Mouse (Mus musculus): ENCODE data around the gene Serf2. TPM values are rescaled to one million over a fixed set of nuclear protein-coding genes. Genes with fewer than 3 reads are reported as not detected.
"Not testable (repeated sequence)": the region's sequence is repeated elsewhere in the genome, so short reads cannot be mapped to it uniquely, and the experiment has no call there.

Gene Serf2
- polyA plus RNA-seq, 1 experiment from 2014 or later: 430 TPM

DNA sequence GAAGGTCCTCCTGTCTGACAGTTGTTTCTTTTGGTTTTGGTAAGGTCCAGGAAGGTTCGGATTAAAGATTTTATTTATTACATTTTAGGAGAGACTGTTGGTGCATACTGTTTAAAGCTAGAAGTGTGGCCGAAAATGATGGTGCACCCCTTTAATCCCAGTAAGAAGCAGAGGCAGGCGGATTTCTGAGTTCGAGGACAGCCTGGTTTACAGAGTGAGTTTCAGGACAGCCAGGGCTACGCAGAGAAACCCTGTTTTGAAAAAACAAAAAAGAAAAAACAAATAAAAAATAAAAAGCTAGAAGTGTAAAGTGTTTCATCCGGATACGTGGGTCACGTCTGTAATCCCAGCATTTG, 25.2 kb downstream of the Serf2 start:
- peak overlapping the region; percentile 53; the same call in 1 of the 2 replicates for H3K27ac ChIP-seq
- WGBS: 20% methylated on average over 8 of the region's 8 CpGs
- no peaks in the 10 kb centered on the region for H3K27me3 ChIP-seq
- H3K9me3 ChIP-seq: no peaks in the 10 kb centered on the region
- peak; percentile 19; the same call in 1 of the 2 replicates for ATAC-seq (ENCODE audit: borderline replicate concordance, extremely low read depth, low FRiP score, low TSS enrichment)
- H3K36me3 ChIP-seq: no peaks in the 10 kb centered on the region
- H3K9ac ChIP-seq: peak overlapping the region; percentile 66; the same call in 1 of the 2 replicates
- H3K4me3 ChIP-seq: peak overlapping the region; percentile 70
- 0 out of 2 replicates have a peak, but pooled peaks cover 3% of the 10 kb centered on the region for H3K4me1 ChIP-seq
- H3K4me2 ChIP-seq: peak overlapping the region; percentile 69

DNA sequence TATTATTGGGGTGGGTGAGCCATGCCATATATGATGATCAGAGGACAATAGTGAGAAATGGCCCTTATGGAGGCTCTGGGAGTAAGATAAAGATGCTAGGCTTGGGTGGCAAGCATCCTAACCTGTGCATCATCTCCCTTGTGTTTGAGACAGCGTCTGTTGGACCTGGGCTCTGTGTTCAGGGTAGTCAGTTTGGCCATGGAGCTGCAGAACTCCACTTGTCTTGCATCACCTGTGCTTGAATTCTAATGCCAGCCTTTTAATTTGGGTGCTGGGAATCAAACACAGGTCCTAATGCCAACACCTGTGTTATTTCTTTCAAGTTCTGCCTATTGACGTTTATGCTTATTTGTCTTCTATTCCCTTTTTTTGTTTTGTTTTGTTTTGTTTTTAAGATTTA, 26.3 kb downstream of the Serf2 start:
- not testable (repeated sequence) for H3K4me1 ChIP-seq; H3K27me3 ChIP-seq; H3K36me3 ChIP-seq; H3K4me2 ChIP-seq; ATAC-seq (ENCODE audit: borderline replicate concordance, extremely low read depth, low FRiP score, low TSS enrichment); H3K4me3 ChIP-seq; H3K27ac ChIP-seq; H3K9me3 ChIP-seq; H3K9ac ChIP-seq
- 89% methylated on average over 2 of the region's 2 CpGs for WGBS

DNA sequence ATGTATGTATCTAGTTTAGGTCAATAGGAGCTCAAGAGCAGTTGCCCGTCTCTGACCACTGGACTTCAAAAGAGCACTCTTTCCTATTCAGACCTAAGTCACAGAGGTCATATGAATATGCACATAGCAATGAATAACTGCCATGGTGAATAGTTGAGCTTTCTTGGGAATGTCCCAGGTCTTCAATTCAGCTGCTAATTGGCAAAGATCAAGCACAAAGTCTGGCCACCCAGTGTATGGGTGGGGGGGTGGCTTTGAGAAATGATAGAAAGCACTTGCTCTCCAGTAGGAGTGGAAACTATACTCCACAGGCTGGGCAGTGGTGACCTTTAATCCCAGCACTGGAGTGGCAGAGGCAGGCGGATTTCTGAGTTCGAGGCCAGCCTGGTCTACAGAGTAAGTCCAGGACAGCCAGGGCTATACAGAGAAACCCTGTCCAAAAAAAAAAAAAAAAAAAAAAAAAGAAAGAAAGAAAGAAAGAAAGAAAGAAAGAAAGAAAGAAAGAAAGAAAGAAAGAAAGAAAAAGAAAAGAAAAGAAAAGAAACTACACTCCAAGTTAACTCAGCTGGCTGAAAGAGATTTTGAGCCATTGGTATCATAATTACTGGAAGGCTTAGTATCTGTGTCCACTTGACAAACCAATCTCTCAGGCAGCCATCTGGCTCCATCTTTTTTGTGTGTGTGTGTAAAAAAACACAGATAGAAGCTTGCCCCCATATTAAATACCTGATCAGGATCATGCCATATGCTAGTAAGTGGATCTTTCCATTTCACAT, 28.7 kb downstream of the Serf2 start:
- WGBS: 76% methylated on average over 3 of the region's 3 CpGs
- Histone ChIP-seq H3K36me3 (no peaks in the 10 kb centered on the region), H3K4me2 (no peak overlapping the region), H3K9ac (no peak overlapping the region), H3K4me3 (no peak overlapping the region), H3K27me3 (no peaks in the 10 kb centered on the region), H3K9me3 (no peaks in the 10 kb centered on the region), H3K27ac (no peak overlapping the region), H3K4me1 (0 out of 2 replicates have a peak, but pooled peaks cover 3% of the 10 kb centered on the region)
- ATAC-seq (ENCODE audit: borderline replicate concordance, extremely low read depth, low FRiP score, low TSS enrichment): no peak

DNA sequence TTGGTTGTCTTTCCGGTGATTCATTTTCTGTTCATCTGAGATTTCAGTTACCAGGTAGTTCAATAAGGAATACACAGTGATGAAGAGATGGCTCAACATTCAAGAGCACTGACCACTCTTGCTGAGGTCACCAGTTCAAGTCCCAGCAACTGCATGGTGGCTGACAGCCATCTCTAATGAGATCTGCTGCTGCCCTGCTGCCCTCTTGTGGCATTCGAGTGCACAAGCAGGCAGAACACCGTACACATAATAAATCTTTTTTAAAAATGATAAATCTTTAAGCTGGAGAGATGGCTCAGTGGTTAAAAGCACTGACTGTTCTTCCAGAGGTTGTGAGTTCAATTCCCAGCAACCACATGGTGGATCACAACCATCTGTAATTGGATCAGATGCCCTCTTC, 31.5 kb downstream of the Serf2 start:
- H3K27ac ChIP-seq: no peak overlapping the region
- H3K36me3 ChIP-seq: no peaks in the 10 kb centered on the region
- no peaks in the 10 kb centered on the region for H3K4me1 ChIP-seq
- no peak for ATAC-seq (ENCODE audit: borderline replicate concordance, extremely low read depth, low FRiP score, low TSS enrichment)
- WGBS: 51% methylated on average over 3 of the region's 3 CpGs
- no peak overlapping the region for H3K4me2 ChIP-seq
- no peaks in the 10 kb centered on the region for H3K27me3 ChIP-seq
- no peaks in the 10 kb centered on the region for H3K9me3 ChIP-seq
- H3K4me3 ChIP-seq: no peak overlapping the region
- H3K9ac ChIP-seq: no peak overlapping the region

DNA sequence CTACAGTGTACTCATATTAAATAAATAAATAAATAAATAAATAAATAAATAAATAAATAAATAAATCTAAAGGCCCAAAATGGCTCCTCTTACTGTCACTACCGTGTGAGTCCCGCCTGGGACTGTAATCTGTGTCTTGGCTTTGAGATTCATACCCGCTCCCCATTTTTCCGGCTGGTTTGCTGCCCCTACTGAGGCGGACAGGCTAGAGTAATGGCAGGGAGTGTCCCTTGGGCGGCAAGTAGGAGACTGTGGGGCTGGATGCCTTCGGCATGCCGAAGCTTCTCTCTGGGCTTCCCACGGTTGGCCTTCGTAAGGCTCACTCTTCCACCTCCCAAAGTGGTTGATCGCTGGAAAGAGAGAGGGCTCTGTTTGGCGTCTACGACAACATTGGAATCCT, 31.9 kb downstream of the Serf2 start:
- WGBS: 82% methylated on average over 13 of the region's 13 CpGs

DNA sequence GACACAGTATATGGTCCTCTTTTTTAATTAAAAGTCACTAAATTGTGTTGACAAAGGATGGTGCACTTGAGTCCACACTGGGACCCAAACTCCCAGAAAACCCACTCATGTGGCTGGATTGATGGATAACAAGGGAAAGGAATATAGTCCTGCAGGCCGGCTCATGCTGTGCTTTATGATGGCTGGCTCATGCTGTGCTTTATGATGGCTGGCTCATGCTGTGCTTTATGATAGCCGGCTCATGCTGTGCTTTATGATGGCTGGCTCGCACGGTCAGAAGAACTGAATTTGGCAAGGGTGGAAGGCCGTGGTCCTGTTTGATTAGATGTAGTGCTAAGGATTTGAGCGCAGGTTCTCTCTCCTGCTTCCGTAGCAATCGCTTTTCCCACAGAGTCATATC, 34.6 kb downstream of the Serf2 start:
- no peak overlapping the region for H3K9ac ChIP-seq
- H3K27me3 ChIP-seq: no peaks in the 10 kb centered on the region
- H3K4me2 ChIP-seq: no peak overlapping the region
- no peaks in the 10 kb centered on the region for H3K9me3 ChIP-seq
- H3K27ac ChIP-seq: no peak overlapping the region
- no peak overlapping the region for H3K4me3 ChIP-seq
- WGBS: 73% methylated on average over 8 of the region's 8 CpGs
- no peak for ATAC-seq (ENCODE audit: borderline replicate concordance, extremely low read depth, low FRiP score, low TSS enrichment)
- H3K4me1 ChIP-seq: no peaks in the 10 kb centered on the region
- H3K36me3 ChIP-seq: no peaks in the 10 kb centered on the region

More for the DNA sequence above, 31.9 kb downstream of the Serf2 start:
- not testable (repeated sequence) for H3K4me2 ChIP-seq; H3K36me3 ChIP-seq; H3K27ac ChIP-seq; H3K4me3 ChIP-seq; H3K9ac ChIP-seq; H3K9me3 ChIP-seq; H3K27me3 ChIP-seq; ATAC-seq (ENCODE audit: borderline replicate concordance, extremely low read depth, low FRiP score, low TSS enrichment); H3K4me1 ChIP-seq

DNA sequence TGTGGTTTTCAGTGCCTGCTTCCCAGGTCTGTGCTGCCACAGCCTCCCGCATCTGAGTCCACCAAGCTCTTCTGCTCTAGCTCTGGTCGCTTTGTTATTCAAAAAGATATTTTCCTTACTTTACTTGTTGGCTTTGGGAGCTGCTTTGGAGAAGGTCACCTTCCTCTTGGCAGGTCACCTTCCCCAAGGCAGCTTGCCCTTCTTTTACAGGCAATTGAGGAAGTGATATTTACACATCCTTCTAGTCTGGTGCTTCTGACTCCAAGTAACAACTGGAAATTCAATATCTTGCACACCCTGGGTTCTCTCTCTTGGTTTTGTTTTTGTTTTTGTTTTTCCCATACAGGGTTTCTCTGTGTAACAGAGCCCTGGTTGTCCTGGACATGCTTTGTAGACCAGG, 35.4 kb downstream of the Serf2 start:
- not testable (repeated sequence) for H3K4me3 ChIP-seq; H3K9me3 ChIP-seq; H3K36me3 ChIP-seq; H3K4me2 ChIP-seq; H3K27ac ChIP-seq; H3K9ac ChIP-seq; ATAC-seq (ENCODE audit: borderline replicate concordance, extremely low read depth, low FRiP score, low TSS enrichment); H3K27me3 ChIP-seq; H3K4me1 ChIP-seq
- 85% methylated on average over 2 of the region's 2 CpGs for WGBS

DNA sequence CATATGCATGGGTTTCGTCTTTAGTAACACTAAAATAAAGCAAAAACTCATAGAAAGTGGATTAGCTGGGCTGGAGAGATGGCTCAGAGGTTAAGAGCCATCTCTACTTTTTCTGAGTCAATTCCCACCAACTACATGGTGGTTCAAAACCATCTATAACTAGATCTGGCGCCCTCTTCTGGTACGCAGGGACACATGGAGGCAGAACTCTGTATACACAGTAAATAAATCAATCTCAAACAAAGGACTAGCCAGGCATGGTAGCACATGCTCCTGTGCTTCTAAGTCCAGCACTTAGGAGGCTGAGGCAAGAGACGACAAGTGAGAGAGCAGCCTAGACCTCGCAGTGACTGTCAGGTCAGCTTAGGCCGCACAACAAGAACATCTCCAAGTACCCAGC, 52.6 kb downstream of the Serf2 start:
- not testable (repeated sequence) for H3K9ac ChIP-seq; H3K4me2 ChIP-seq; H3K4me3 ChIP-seq; H3K36me3 ChIP-seq; ATAC-seq (ENCODE audit: borderline replicate concordance, extremely low read depth, low FRiP score, low TSS enrichment); H3K4me1 ChIP-seq; H3K9me3 ChIP-seq; H3K27me3 ChIP-seq; H3K27ac ChIP-seq
- 57% methylated on average over 1 of the region's 6 CpGs for whole genome bisulfite sequencing

DNA sequence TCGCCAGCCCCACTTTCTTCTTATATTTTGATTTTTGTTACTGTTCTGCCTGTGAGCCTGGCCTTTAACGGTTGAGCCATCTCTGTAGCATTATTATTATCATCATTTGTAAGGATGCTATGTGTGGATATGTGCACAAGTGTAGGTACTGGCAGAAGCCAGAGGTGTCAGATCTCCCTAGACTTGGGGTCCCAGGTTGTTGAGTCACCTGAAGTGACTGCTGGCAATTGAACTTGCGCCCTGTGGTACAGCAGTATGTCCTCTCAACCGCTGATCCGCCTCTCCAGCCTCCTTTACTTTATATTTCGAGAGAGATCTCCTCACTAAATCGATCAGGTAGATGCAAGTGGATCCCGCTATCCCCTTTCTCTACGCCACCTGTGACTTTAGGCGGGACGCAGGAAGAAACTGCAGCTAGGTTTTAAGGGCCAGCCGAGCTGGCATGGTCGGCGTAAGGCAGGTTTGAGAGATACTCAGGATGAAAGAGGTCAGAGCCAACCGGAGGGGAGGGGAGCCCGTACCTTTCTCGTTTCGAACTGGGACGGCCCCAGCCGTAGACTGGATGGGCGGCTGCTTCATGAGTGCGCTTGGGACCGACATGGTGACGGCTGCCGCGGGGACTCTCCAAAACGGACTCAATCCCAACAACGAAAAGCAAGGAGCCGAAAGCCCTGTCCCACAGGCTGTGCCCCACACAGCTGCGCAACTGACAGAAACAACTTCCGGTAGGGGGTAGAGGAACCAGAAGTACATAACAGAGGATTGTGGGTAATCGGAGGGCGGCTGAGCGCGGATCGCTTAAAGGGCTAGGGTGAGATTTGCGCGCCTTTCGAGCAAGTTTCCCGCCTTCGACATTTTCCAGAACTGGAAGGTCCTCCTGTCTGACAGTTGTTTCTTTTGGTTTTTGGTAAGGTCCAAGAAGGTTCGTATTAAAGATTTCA, 57.2 kb downstream of the Serf2 start, which contains the start of the genes Mfap1a and Wdr76:
Gene Mfap1a, minus strand, starts transcription at position 724 of the 941 bp plus-strand sequence.
Gene Wdr76, plus strand, starts transcription at position 782 of the 941 bp plus-strand sequence.
- H3K36me3 ChIP-seq, H3K27me3 ChIP-seq, H3K9me3 ChIP-seq: not testable (repeated sequence)
- Histone ChIP-seq H3K27ac (peak within 1 kb of the TSS; percentile 67), H3K9ac (peak within 1 kb of the TSS; percentile 69), H3K4me3 (peak within 1 kb of the TSS; percentile 65), H3K4me2 (peak within 1 kb of the TSS; percentile 66), H3K4me1 (peaks cover 14% of the 10 kb centered on the region)
- WGBS: 4% methylated on average over 41 of the region's 42 CpGs
- ATAC-seq (ENCODE audit: borderline replicate concordance, extremely low read depth, low FRiP score, low TSS enrichment): peak; percentile 95

DNA sequence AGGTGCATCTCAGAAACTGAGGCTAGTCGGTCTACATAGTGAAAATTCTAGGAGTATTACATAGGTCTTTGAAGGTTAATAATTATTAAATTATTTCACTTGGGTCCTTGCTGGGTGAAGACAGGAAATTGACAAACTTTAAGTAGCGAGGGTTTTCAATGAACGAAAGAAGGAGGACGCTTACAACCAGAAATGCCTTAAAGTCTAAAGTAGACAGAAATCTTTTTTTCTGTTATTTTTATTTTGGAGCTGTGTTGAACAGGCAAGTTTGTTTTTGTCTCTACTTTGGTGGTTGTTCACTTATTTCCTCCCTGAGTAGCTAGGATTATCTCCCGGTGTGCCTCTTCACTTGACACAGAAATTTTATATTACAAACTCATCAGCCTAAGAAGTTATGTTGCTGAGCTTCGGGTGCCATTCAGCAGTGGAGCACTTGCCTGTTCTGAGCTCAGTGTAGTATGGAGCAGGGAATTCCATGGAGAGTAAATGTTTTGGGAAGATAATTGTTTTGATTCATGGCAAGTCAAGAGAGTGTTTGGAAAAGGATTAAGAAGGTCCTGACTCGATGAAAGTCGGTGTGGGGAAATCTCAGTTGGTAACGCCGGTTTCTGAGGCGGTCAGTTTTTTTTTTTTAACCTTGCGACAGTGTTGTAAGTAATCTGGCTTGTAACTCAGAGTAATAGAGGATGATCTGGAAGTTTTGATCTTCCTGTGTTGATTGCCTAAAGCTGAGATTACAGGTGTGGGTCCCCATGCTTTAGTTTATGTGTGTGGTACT, 58.4 kb downstream of the Serf2 start:
- WGBS: 3% methylated on average over 12 of the region's 12 CpGs
- no peak overlapping the region for H3K27ac ChIP-seq
- peak overlapping the region; percentile 53 for H3K9ac ChIP-seq
- ATAC-seq (ENCODE audit: borderline replicate concordance, extremely low read depth, low FRiP score, low TSS enrichment): no peak
- peaks cover 14% of the 10 kb centered on the region; the same call in 1 of the 2 replicates for H3K36me3 ChIP-seq
- H3K4me1 ChIP-seq: peaks cover 14% of the 10 kb centered on the region
- peak overlapping the region; percentile 65 for H3K4me3 ChIP-seq
- no peaks in the 10 kb centered on the region for H3K27me3 ChIP-seq
- peak overlapping the region; percentile 66 for H3K4me2 ChIP-seq
- H3K9me3 ChIP-seq: no peaks in the 10 kb centered on the region
